Mouse (Mus musculus) right cerebral cortex, postnatal 14 days (tissue): ENCODE data around the gene Mamdc2.

Source experiments
- DNase-seq: peaks from one replicate; pipeline ENCODE4 v3.0.0; 2022

Mamdc2 gene

GRCm38 (mm10) chr19:23256771-23257170 is 191.5 kb downstream of the Mamdc2 start:
- DNase-seq = no peak
